Mouse (Mus musculus) heart, embryonic 16.5 days (tissue): ENCODE data around the gene Plce1. TPM values are rescaled to one million over a fixed set of nuclear protein-coding genes. Genes with fewer than 3 reads are reported as not detected.

ENCODE experiments used
- ATAC-seq: fragments of 200-750 bp; cut with Nextera tagmentation; replicated peaks from 2 replicates; pipeline ENCODE4 v1.8.0; 2017; ENCODE audit warnings: moderate number of reproducible peaks; ENCODE audit not compliant: insufficient read depth, low FRiP score; ENCODE audit errors: extremely low read depth
- H3K27ac ChIP-seq: fragments of 300-500 bp; sonication (generic); 2 replicates; pipeline ENCODE4 v1.5.1; 2014; ENCODE audit warnings: mild to moderate bottlenecking, low read length, control low read depth, moderate library complexity
- H3K27me3 ChIP-seq: fragments of 300-500 bp; sonication (generic); 2 replicates; pipeline ENCODE4 v1.6.1; 2014; ENCODE audit warnings: low read length, mixed read lengths; ENCODE audit not compliant: control insufficient read depth, insufficient read depth
- H3K36me3 ChIP-seq: fragments of 300-500 bp; sonication (generic); 2 replicates; pipeline ENCODE4 v1.6.1; 2014; ENCODE audit not compliant: control insufficient read depth, insufficient read depth
- H3K4me1 ChIP-seq: fragments of 300-500 bp; sonication (generic); 2 replicates; pipeline ENCODE4 v1.6.1; 2014; ENCODE audit warnings: low read length, mixed read lengths; ENCODE audit not compliant: control insufficient read depth, insufficient read depth
- H3K4me2 ChIP-seq: fragments of 300-500 bp; sonication (generic); 2 replicates; pipeline ENCODE4 v1.6.1; 2014; ENCODE audit warnings: low read depth, mild to moderate bottlenecking, control low read depth, low read length
- H3K4me3 ChIP-seq: fragments of 300-500 bp; sonication (generic); 2 replicates; pipeline ENCODE4 v1.5.1; 2014; ENCODE audit warnings: mild to moderate bottlenecking, control low read depth, low read length
- H3K9ac ChIP-seq: fragments of 300-500 bp; sonication (generic); 2 replicates; pipeline ENCODE4 v1.6.1; 2014; ENCODE audit warnings: low read length, control low read depth
- H3K9me3 ChIP-seq: fragments of 300-500 bp; sonication (generic); replicated peaks from 2 replicates; pipeline ENCODE4 v1.6.1; 2016; ENCODE audit warnings: low read length; ENCODE audit not compliant: control insufficient read depth
- WGBS: fragments of 180-500 bp; shearing (Covaris S2); extraction: QIAGEN DNeasy Blood & Tissue Kit; methylation state at CpG from one replicate; pipeline ENCODE4 v1.1.7; 2014; 5-methylcytosine and 5-hydroxymethylcytosine counted together
- polyA plus RNA-seq: library from polyadenylated mRNA; unstranded; fragments of >200 nt; fragmentation: Nextera tagmentation; extraction: Ambion mirVana; gene quantifications from 2 replicates; pipeline ENCODE4 v1.2.1, GENCODE M21; 2015

Gene Plce1
- polyA plus RNA-seq, 1 experiment from 2014 or later, result 5.8 TPM

GRCm38 (mm10) chr19:38589941-38590340 is 109.0 kb downstream of the Plce1 start:
- Histone ChIP-seq H3K4me3 (no peak overlapping the region), H3K36me3 (no peaks in the 10 kb centered on the region), H3K27me3 (no peaks in the 10 kb centered on the region), H3K4me2 (no peak overlapping the region), H3K9ac (no peak overlapping the region), H3K27ac (no peak overlapping the region), H3K9me3 (no peaks in the 10 kb centered on the region), H3K4me1 (peaks cover 40% of the 10 kb centered on the region)
- WGBS, result 77% methylated on average over 8 of the region's 8 CpGs
- no peak for ATAC-seq

GRCm38 (mm10) chr19:38592566-38593224 is 111.8 kb downstream of the Plce1 start:
- no peak for ATAC-seq
- Histone ChIP-seq H3K4me1 (peaks cover 30% of the 10 kb centered on the region), H3K27ac (no peak overlapping the region), H3K4me2 (no peak overlapping the region), H3K4me3 (no peak overlapping the region), H3K36me3 (no peaks in the 10 kb centered on the region), H3K27me3 (no peaks in the 10 kb centered on the region), H3K9me3 (no peaks in the 10 kb centered on the region), H3K9ac (no peak overlapping the region)
- WGBS, result 65% methylated on average over 7 of the region's 7 CpGs

GRCm38 (mm10) chr19:38593225-38593897 is 112.5 kb downstream of the Plce1 start:
- Histone ChIP-seq H3K9me3 (no peaks in the 10 kb centered on the region), H3K4me2 (no peak overlapping the region), H3K4me1 (peaks cover 27% of the 10 kb centered on the region), H3K36me3 (no peaks in the 10 kb centered on the region), H3K27ac (no peak overlapping the region), H3K27me3 (no peaks in the 10 kb centered on the region), H3K9ac (no peak overlapping the region), H3K4me3 (no peak overlapping the region)
- WGBS, result 75% methylated on average over 12 of the region's 12 CpGs
- ATAC-seq, result no peak

- Histone ChIP-seq H3K4me3 (no peak overlapping the region), H3K4me1 (peaks cover 20% of the 10 kb centered on the region), H3K9ac (no peak overlapping the region), H3K4me2 (no peak overlapping the region), H3K9me3 (no peaks in the 10 kb centered on the region), H3K36me3 (no peaks in the 10 kb centered on the region), H3K27ac (no peak overlapping the region), H3K27me3 (no peaks in the 10 kb centered on the region)
- WGBS, result 91% methylated on average over 4 of the region's 4 CpGs
- no peak for ATAC-seq
These were observed 115.2 kb downstream of the Plce1 start for GRCm38 (mm10) chr19:38596096-38596495.

GRCm38 (mm10) chr19:38597392-38597791 is 116.5 kb downstream of the Plce1 start:
- WGBS, result 71% methylated on average over 2 of the region's 2 CpGs
- Histone ChIP-seq H3K27me3 (no peaks in the 10 kb centered on the region), H3K9me3 (no peaks in the 10 kb centered on the region), H3K4me2 (no peak overlapping the region), H3K4me1 (peaks cover 12% of the 10 kb centered on the region), H3K27ac (no peak overlapping the region), H3K36me3 (no peaks in the 10 kb centered on the region), H3K4me3 (no peak overlapping the region), H3K9ac (no peak overlapping the region)
- ATAC-seq, result no peak

GRCm38 (mm10) chr19:38599001-38599400 is 118.1 kb downstream of the Plce1 start:
- H3K27me3 ChIP-seq, result no peaks in the 10 kb centered on the region
- no peaks in the 10 kb centered on the region for H3K4me1 ChIP-seq
- no peak overlapping the region for H3K9ac ChIP-seq
- H3K4me3 ChIP-seq, result no peak overlapping the region
- no peaks in the 10 kb centered on the region for H3K9me3 ChIP-seq
- H3K4me2 ChIP-seq, result no peak overlapping the region
- no peak for ATAC-seq
- no peak overlapping the region for H3K27ac ChIP-seq
- no peaks in the 10 kb centered on the region for H3K36me3 ChIP-seq
- WGBS, result 62% methylated on average over 3 of the region's 3 CpGs

- H3K4me2 ChIP-seq, result no peak overlapping the region
- no peak overlapping the region for H3K9ac ChIP-seq
- H3K27ac ChIP-seq, result no peak overlapping the region
- WGBS, result 57% methylated on average over 5 of the region's 5 CpGs
- no peaks in the 10 kb centered on the region for H3K4me1 ChIP-seq
- no peaks in the 10 kb centered on the region for H3K36me3 ChIP-seq
- H3K9me3 ChIP-seq, result no peaks in the 10 kb centered on the region
- no peak for ATAC-seq
- H3K4me3 ChIP-seq, result no peak overlapping the region
- H3K27me3 ChIP-seq, result no peaks in the 10 kb centered on the region
These were observed 120.2 kb downstream of the Plce1 start for GRCm38 (mm10) chr19:38601127-38601526.

GRCm38 (mm10) chr19:38602811-38603210 is 121.9 kb downstream of the Plce1 start:
- Histone ChIP-seq H3K4me2 (no peak overlapping the region), H3K36me3 (no peaks in the 10 kb centered on the region), H3K9ac (no peak overlapping the region), H3K4me3 (no peak overlapping the region), H3K27me3 (no peaks in the 10 kb centered on the region), H3K27ac (no peak overlapping the region), H3K4me1 (no peaks in the 10 kb centered on the region), H3K9me3 (no peaks in the 10 kb centered on the region)
- ATAC-seq, result no peak
- WGBS, result 71% methylated on average over 9 of the region's 9 CpGs

GRCm38 (mm10) chr19:38607236-38607635 is 126.3 kb downstream of the Plce1 start:
- no peaks in the 10 kb centered on the region for H3K27me3 ChIP-seq
- ATAC-seq, result no peak
- H3K9ac ChIP-seq, result no peak overlapping the region
- H3K36me3 ChIP-seq, result no peaks in the 10 kb centered on the region
- 80% methylated on average over 5 of the region's 5 CpGs for WGBS
- no peaks in the 10 kb centered on the region for H3K9me3 ChIP-seq
- no peak overlapping the region for H3K4me3 ChIP-seq
- no peak overlapping the region for H3K27ac ChIP-seq
- H3K4me1 ChIP-seq, result peaks cover 13% of the 10 kb centered on the region
- no peak overlapping the region for H3K4me2 ChIP-seq
